Mouse (Mus musculus): ENCODE data around the gene Srms.
A peak's percentile ranks its signal among the peaks of the same experiment; 100 is the strongest.
"Not testable (repeated sequence)": the region's sequence is repeated elsewhere in the genome, so short reads cannot be mapped to it uniquely, and the experiment has no call there.

Srms gene

GRCm38 (mm10) chr2:181219538-181220216 is 6.7 kb upstream of the Srms start, which contains the start of gene Fndc11:
Gene Fndc11, plus strand, starts transcription at chr2:181220013.
- DNase-seq, result peak; percentile 95

DNA sequence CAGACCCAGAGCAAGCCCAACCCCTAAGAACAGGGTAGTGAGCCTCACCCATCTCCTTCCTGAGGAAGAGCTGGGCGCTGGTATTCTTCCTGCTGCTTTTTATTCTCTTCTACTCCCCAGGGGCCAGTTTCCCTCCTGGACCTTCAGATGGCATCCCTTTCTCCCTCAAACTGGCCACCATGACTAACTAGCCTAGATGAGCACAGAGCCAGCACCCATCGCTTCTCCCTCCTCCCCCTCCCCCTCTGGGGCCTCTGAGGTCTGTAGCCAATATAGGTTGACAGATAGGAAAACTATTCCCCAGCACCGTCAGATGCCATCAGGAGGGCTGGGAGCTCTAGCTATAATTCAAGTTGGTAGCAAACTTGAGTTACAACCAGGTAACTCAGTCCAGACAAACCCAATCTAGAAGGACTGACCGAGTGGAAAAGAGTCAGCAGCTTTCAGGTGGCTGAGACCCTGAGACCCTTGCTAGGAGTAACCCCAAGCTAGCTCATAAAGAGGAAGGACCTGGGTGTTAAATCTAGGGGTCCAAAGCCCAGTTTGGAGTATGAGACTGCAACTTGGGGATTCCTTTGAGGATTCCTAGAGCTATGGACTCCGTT is 6.0 kb upstream of the Srms start:
- peak; percentile 37 for DNase-seq

GRCm38 (mm10) chr2:181216037-181216436 is 3.1 kb upstream of the Srms start:
- DNase-seq, result no peak

GRCm38 (mm10) chr2:181212389-181213020 is 480 bp downstream of the Srms start:
- peak; percentile 29 for DNase-seq

GRCm38 (mm10) chr2:181206118-181206517 is 6.9 kb downstream of the Srms start:
- DNase-seq, result no peak

DNA sequence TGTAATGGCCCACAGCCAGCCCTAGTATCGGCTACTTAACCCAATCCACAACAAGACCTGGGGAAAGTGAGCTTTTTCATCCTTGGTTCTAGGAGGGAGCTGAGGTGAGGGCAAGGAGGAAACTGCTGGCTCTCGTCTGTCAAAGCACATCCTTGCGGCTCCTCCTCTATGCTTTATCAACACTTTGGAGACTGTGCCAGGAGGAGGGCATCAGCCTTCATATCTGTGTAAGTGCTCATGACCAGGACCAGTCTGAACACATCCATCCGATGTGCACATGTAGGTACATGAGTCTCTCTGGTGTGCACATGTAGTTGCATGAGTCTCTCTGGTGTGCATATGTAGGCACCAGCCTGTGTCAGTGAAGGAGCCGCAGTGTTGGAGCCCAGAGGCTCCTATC is 7.3 kb downstream of the Srms start:
- DNase-seq, result no peak

GRCm38 (mm10) chr2:181202886-181203285 is 10.1 kb downstream of the Srms start:
- no peak for DNase-seq

GRCm38 (mm10) chr2:181202422-181202821 is 10.6 kb downstream of the Srms start, which contains the start of gene Ptk6:
Gene Ptk6, minus strand, starts transcription at chr2:181202789.
- DNase-seq, result no peak

DNA sequence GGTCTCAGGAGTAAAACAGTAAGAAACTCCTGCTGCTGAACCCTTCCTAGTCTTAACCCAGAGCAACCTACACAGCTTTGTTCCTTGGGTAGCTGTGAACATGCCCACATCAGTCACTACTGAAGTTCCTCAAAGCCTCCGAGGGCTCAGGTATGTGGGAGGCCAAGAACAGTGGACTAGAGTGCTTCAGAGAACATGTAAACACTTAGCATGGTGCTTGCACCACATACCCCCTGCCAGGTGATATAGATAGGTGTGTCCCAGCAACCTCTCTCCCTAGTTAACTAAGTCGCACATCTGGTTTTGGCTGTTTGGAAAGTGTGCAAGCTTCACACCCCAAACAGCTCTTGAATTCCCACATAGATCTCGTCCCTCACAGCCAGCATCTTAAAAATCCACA is 11.4 kb downstream of the Srms start:
- DNase-seq, result no peak

DNA sequence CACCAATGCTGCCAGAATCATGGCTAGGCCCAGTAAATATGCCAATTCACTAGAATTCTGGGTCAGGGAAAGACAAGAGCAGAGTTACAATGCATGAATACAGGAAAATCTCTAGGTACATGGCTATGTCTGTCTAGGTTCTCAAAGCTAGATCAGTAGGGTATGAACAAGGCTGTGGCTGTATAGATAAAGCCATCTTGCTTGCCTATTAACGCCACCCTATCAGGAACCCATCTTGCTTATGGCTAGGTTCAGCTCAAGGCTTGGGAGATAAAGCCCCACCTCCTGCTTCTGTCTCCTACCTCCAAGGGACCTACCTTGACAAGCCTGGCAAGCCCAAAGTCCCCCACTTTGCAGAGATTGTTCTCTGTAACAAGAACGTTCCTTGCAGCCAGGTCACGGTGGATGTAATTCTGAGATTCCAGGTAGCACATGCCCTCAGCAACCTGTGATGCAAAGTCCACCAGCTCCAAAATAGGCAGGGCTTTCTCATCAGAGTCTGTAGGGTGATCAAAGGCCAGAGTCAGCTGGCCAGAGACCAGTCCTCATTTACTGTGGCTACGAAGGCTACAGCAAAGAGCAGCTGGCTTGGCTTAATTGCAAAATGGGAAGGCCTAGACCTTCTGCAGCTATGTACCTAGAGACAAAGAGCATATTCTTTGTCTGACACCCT is 16.2 kb downstream of the Srms start:
- no peak for DNase-seq

- DNase-seq, result no peak
Observed at GRCm38 (mm10) chr2:181193044-181193443, 19.9 kb downstream of the Srms start.

DNA sequence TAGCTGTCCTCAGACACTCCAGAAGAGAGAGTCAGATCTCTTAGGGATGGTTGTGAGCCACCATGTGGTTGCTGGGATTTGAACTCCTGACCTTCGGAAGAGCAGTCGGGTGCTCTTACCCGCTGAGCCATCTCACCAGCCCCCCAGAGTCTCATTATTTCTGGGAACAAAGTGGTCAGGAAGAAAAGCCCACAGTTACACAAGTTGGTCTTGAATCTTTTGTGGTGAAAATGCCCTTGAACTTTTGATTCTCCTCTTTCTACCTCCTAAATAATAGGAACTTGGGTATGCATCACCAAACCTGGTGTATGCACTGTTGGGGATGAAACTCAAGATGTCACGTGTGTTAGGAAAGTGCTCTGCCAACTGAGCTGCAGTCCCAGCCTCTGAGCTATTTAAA is 21.0 kb downstream of the Srms start:
- DNase-seq, result no peak

- DNase-seq, result not testable (repeated sequence)
Observed at GRCm38 (mm10) chr2:181191385-181191784, 21.6 kb downstream of the Srms start.

DNA sequence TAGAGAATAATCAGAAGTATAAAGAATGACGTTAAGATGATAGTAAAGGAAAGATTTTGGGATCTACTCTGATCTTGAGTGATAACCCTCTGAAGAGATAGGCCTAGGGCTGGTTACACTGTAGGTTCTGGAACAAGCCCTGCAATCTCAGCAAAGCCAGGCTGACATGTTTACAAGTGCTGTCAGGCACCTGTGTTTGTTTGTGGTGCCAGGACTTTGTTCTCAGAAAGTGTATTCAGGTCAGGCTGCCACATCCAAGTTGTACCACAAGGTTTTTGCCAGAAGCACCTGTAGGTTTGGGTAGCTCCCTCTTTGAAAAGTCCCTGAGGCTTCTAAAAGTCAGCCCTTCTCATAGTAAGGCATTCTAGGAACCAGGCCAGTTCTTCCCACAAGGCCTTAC is 23.7 kb downstream of the Srms start:
- DNase-seq, result no peak

DNA sequence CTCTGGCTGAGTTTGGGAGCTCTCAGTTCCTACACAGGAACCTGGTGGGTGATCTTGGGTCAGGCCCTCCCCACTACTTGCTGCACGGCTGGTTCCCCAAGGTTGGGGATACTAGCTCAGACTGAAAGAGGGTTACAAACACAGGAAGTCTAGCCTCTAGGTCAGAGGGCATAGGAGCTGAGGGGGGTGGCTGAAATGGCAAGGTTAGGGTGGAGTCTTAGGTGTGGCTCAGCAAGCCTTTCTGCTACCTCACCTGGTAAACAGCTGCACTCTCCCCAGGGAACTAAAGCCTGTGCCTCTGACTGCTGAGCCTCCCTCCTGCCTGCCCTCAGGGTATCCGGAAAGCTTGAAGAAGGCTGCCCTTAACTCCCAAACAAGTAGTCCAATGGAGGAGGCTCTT is 24.3 kb downstream of the Srms start:
- peak; percentile 31 for DNase-seq

DNA sequence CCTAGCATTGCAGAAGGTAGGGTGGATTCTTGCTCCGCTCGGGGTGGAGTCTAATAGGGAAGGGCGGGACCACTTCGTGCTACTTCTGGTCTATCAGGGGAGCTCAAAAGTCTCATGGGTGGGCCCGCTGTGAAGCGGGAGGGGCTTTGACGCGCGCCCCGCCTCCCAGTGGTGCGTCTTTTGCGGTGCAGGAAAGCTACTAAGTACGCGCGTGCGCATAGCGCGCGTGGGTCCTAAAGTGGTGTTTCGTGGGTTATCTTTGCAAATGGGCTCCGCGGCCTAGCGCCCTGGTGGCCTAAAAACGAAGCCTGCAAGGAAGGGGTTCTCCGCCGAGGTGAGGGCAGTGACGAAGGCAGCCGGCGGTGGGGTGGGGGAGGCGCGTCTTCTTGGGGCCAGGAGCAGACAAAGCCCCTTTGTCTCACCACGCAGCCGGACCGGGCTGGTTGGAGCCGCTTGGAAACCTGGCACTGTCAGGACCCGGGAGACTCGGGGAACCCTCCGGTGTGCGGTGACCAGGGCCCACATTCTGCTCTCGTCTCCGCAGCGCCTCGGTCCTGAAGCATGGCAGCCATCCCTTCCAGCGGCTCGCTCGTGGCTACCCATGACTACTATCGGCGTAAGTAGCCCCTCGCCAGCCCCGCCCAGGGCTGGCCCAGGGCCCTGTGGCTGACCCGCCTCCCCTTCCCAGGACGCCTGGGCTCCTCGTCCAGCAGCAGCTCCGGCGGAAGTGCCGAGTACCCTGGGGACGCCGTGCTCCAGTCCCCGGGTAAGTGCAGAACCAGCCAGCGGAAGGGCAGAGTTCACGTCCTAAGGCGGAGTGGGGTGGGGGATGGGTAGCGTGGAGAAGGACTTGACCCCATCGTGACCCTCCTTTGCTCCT is 25.6 kb downstream of the Srms start, which contains the start of gene Ppdpf:
Gene Ppdpf, plus strand, starts transcription at position 127 of the 880 bp plus-strand sequence.
- peak; percentile 96 for DNase-seq

DNA sequence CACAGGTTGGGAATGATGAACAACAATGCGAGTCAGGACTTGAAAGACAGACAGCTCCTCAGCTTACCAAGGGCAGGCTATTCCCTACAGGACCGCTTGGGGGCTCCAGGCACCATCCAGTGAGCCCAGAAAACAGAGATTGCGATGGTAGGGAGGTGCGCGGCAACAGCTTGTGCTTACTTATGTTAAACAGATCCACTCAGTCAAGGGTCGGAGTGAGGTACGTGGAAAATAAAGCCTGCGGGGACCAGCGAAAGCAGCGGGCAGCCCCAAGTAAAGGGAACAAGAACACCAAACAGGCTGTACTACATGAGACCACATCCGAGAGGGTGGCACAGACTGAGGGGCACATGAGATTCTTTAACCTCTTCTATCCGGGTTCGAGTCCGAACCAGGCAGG is 26.4 kb downstream of the Srms start:
- peak; percentile 89 for DNase-seq

GRCm38 (mm10) chr2:181180898-181181297 is 32.1 kb downstream of the Srms start:
- DNase-seq, result no peak

GRCm38 (mm10) chr2:181178471-181178870 is 34.5 kb downstream of the Srms start:
- DNase-seq, result no peak

DNA sequence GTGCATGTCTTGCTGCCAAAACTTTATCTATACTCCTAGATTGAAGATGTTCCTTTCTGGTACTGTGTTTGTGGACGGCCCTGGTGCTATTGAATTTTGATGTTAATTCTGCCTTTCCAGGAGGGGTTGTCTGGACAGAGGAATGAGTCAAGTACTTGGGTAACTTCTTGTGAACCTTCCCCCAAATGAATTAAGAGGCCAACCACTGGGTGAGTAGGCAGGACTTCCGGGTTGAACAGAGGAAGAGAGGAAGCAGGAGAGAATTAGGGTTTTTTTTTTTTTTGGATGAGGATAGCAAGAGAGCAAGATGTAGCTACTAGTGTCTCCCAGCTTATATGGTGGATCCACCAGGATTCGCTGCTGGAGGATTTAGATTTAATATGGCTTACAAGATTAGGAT is 35.0 kb downstream of the Srms start:
- DNase-seq, result no peak

DNA sequence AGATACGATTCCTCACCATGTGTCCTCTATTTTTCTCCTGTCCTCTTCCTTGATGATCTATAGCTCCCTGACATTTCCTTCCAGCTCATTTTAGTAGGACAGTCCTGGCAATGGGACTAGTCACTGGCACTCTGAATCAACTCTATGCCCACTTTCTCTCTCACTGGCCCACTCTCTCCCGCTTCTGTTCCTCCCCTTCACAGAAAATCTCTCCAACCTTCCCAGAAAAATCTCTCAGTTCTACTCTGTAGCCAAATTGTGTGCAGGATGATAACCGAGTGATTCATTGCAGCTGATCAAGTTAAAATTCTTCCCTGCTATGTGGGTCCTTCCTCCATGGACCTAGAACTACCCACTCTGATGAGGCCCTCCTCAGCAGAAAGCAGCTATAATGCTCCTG is 38.3 kb downstream of the Srms start:
- no peak for DNase-seq

DNA sequence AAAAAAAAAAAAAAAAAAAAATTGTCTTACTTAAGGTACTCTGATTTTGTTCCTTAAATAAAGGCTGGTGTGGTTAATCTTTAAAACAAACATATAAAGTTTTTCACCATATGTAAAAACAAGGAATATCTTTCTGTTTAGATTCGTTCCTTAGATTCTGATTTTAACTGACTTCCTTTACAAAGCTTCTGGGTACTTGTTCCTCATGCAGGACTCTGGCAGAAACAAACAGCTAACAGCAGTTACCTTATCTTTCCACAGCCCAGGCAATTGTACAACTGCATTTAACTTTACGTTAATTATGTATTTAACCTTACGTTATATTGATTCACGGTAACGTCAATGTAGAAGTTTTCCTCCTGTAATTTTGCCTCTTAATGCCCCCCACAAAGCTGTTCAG is 46.5 kb downstream of the Srms start:
- DNase-seq, result no peak

DNA sequence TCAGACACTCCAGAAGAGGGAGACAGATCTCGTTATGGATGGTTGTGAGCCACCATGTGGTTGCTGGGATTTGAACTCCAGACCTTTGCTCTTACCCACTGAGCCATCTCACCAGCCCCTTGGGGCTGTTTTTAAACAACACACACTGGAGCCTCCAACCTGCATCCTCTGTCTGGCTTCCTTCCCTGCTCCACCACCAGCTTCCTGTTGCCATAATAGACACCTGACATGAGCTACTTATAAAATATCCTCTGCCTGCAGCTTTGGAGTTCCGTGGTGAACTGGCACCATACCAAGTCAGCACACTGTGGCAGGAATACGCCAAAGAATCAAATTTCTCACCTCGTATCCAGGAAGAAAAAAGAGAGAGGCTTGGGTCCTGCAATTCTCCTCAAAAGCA is 52.2 kb downstream of the Srms start:
- no peak for DNase-seq

Measured in thymus, postnatal 14 days (tissue).